Mouse (Mus musculus) frontal cortex, postnatal 25 days (tissue): ENCODE data around the gene Vtcn1.
"Not testable (repeated sequence)": the region's sequence is repeated elsewhere in the genome, so short reads cannot be mapped to it uniquely, and the experiment has no call there.

Source experiments
- DNase-seq, 2 experiments: peaks; one replicate each; pipeline ENCODE4 v3.0.0; 2022; ENCODE audit warnings: low spot score in 2 of 2

The Vtcn1 gene

GRCm38 (mm10) chr3:100825225-100825965, at the start of gene Vtcn1:
TSS of gene Vtcn1 (plus strand) at chr3:100825459.
- no peak for DNase-seq

- no peak for DNase-seq
Observed at GRCm38 (mm10) chr3:100776967-100777366, 48.3 kb upstream of the Vtcn1 start.

- DNase-seq, result no peak
Observed at GRCm38 (mm10) chr3:100777568-100777967, 47.7 kb upstream of the Vtcn1 start.

GRCm38 (mm10) chr3:100786076-100786475, 39.2 kb upstream of the Vtcn1 start:
- no peak for DNase-seq

GRCm38 (mm10) chr3:100791670-100792069, 33.6 kb upstream of the Vtcn1 start:
- DNase-seq, result no peak

- DNase-seq, result no peak
Observed at GRCm38 (mm10) chr3:100793345-100793744, 31.9 kb upstream of the Vtcn1 start.

- no peak for DNase-seq
Observed at GRCm38 (mm10) chr3:100796571-100796970, 28.7 kb upstream of the Vtcn1 start.

GRCm38 (mm10) chr3:100797166-100798145, 27.8 kb upstream of the Vtcn1 start:
- no peak for DNase-seq

GRCm38 (mm10) chr3:100798872-100799422, 26.3 kb upstream of the Vtcn1 start:
- DNase-seq, result no peak

GRCm38 (mm10) chr3:100804975-100805374, 20.3 kb upstream of the Vtcn1 start:
- no peak for DNase-seq

- DNase-seq, result no peak
Observed at GRCm38 (mm10) chr3:100805925-100806324, 19.3 kb upstream of the Vtcn1 start.

GRCm38 (mm10) chr3:100810461-100810860, 14.8 kb upstream of the Vtcn1 start:
- no peak for DNase-seq

GRCm38 (mm10) chr3:100811836-100812235, 13.4 kb upstream of the Vtcn1 start:
- DNase-seq, result no peak

- DNase-seq, result not testable (repeated sequence)
Observed at GRCm38 (mm10) chr3:100815490-100815889, 9.8 kb upstream of the Vtcn1 start.

- DNase-seq, result no peak
Observed at GRCm38 (mm10) chr3:100818709-100819108, 6.5 kb upstream of the Vtcn1 start.

GRCm38 (mm10) chr3:100819571-100819970, 5.7 kb upstream of the Vtcn1 start:
- DNase-seq, result no peak

GRCm38 (mm10) chr3:100820852-100821251, 4.4 kb upstream of the Vtcn1 start:
- DNase-seq, result no peak

GRCm38 (mm10) chr3:100821276-100821675, 4.0 kb upstream of the Vtcn1 start:
- no peak for DNase-seq

- no peak for DNase-seq
Observed at GRCm38 (mm10) chr3:100843784-100844183, 18.5 kb downstream of the Vtcn1 start.

GRCm38 (mm10) chr3:100844366-100844765, 19.1 kb downstream of the Vtcn1 start:
- DNase-seq, result no peak

- DNase-seq, result no peak
Observed at GRCm38 (mm10) chr3:100848348-100848747, 23.1 kb downstream of the Vtcn1 start.

- no peak for DNase-seq
Observed at GRCm38 (mm10) chr3:100850468-100850867, 25.2 kb downstream of the Vtcn1 start.
